1 mouse cellular context compared by ENCODE assay signal in genomic region chr11:94349839-94350238, GRCm38 (mm10).
TF ChIP-seq lines count a peak whose summit lies in the region.

No protein-coding gene starts in this region.

TF ChIP-seq in CH12.LX, 34 proteins besides CTCF, POLR2A, EP300 and RAD21:
- TF ChIP-seq HCFC1 (IDR thresholded peaks at IDR 0.05; ENCODE audit: low read depth, low read length), result no peak
- TF ChIP-seq SMC3 (IDR thresholded peaks at IDR 0.05; ENCODE audit: low read depth, low read length), result peak; percentile 61
- TF ChIP-seq ZC3H11A (IDR thresholded peaks at IDR 0.05; ENCODE audit: low read depth, low read length), result peak; percentile 10; the same call in 1 of the 2 replicates
